Mouse (Mus musculus) brain, embryonic 14.5 days (tissue): ENCODE data around the gene Exosc9. TPM values are rescaled to one million over a fixed set of nuclear protein-coding genes. Genes with fewer than 3 reads are reported as not detected.
"Not testable (repeated sequence)": the region's sequence is repeated elsewhere in the genome, so short reads cannot be mapped to it uniquely, and the experiment has no call there.

ENCODE experiments used
- DNase-seq: peaks from one replicate; pipeline ENCODE4 v3.0.0-alpha.2; 2011; ENCODE audit warnings: low read depth
- CTCF ChIP-seq: fragments of 200-500 bp; IDR thresholded peaks from 2 replicates; pipeline ENCODE4 v1.5.1; 2012; ENCODE audit warnings: inconsistent platforms, mild to moderate bottlenecking, moderate library complexity, borderline replicate concordance; ENCODE audit not compliant: insufficient read depth, insufficient read length; ENCODE audit errors: extremely low read depth
- POLR2A ChIP-seq: fragments of 200-500 bp; IDR thresholded peaks from 2 replicates; pipeline ENCODE4 v1.6.1; 2012; ENCODE audit warnings: mild to moderate bottlenecking, inconsistent platforms, borderline replicate concordance; ENCODE audit not compliant: poor library complexity, insufficient read depth, insufficient read length, severe bottlenecking; ENCODE audit errors: extremely low read depth
- polyA plus RNA-seq: library from polyadenylated mRNA; depleted of rRNA; stranded (reverse); fragments of >200 nt; gene quantifications from 2 replicates; pipeline ENCODE4 v1.2.3, GENCODE M21; 2012; rRNA removed

Gene Exosc9
- polyA plus RNA-seq, 1 experiment = 41.2 TPM

DNA sequence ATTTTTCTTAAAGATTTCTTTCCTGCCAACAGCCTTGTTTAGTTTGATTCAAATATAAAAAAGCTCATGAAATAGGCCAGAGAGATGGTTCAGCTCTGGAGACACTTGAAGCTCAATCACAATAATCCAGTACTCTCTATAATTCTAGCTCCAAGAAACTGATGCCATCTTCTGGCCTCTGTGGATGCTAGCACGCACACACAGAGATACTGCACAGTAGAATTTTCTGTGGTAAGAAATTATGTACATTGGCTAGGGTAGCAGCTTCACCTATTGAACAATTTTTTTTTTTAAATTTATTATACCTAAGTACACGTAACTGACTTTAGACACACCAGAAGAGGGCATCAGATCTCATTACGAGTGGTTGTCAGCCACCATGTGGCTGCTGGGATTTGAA is 11.3 kb downstream of the Exosc9 start:
- TF ChIP-seq CTCF (no peak), POLR2A (no peak)
- DNase-seq = no peak

DNA sequence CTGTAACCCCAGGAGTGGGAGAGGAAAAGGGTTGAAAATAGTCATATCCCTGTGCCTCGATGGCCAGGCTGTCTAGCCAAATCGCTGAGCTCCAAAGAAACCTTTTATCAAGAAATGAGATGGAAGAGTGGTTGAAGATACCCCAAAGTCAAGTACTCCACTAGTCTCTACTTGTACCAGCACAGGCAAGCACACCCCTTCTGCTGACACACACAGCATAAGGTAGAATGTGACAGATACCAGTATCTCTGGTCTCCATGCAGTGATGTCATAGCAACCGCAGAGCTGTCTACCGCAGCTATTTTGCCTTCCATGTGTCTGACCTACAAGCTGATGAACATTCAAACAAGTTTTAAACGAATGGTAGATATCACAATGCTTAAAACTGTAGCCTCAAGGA is 17.4 kb downstream of the Exosc9 start:
- TF ChIP-seq CTCF = no peak
- no peak for DNase-seq

GRCm38 (mm10) chr3:36571361-36571826 is 19.0 kb downstream of the Exosc9 start:
- TF ChIP-seq CTCF = no peak
- no peak for TF ChIP-seq POLR2A
- peak; percentile 31 for DNase-seq

DNA sequence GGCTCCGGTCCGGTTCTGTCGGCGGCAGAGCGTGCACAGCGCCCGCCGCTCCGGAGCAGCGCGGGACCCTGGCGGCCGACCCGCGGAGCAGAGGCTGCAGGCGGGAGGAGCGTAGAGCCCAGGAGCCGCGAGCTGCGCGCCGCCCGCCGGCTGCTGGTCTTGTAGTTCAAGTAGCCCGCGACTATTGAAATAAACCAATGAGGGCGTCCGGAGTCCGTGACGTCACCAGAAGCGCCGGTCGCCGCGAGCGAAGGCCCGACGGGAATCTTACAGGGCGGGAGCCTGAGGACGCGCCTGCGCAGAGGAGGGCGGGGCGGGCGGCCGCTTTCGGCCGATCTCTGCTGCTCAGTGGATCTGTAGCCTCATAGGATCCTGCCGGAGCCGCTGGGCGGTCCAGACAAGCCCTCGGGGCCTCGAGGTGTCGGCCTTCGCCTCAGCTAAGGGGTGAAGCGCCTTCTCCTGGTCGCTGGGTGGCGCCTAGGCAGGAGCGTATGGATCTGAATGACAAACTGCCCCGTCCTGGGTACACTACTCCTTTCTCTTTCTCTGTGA is 19.5 kb downstream of the Exosc9 start, which contains the start of gene Ccna2:
Ccna2 (minus strand) TSS at position 324 of the 552 bp plus-strand sequence.
- peak; percentile 99 for DNase-seq
- peak; percentile 64 for TF ChIP-seq POLR2A
- peak; percentile 68 for TF ChIP-seq CTCF

DNA sequence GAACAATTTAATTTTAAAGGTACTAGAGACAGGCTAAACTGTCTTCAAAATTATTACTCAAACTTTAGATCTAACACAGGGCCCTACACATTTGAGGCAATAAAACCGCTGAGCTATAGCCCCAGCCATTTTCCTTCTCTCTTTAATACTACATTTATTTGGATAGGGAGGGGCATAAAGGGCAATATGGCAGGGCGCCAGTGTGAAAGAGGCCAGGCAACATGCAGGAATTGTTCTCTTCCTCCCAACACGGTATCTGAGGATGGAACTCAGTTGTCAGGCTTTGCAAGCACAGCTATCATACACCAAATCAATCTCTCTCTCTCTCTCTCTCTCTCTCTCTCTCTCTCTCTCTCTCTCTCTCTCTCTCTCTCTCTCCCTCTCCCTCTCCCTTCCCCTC is 46.4 kb downstream of the Exosc9 start:
- no peak for TF ChIP-seq CTCF
- TF ChIP-seq POLR2A = no peak
- no peak for DNase-seq

- DNase-seq = not testable (repeated sequence)
Observed at GRCm38 (mm10) chr3:36599773-36600172, 47.4 kb downstream of the Exosc9 start.

DNA sequence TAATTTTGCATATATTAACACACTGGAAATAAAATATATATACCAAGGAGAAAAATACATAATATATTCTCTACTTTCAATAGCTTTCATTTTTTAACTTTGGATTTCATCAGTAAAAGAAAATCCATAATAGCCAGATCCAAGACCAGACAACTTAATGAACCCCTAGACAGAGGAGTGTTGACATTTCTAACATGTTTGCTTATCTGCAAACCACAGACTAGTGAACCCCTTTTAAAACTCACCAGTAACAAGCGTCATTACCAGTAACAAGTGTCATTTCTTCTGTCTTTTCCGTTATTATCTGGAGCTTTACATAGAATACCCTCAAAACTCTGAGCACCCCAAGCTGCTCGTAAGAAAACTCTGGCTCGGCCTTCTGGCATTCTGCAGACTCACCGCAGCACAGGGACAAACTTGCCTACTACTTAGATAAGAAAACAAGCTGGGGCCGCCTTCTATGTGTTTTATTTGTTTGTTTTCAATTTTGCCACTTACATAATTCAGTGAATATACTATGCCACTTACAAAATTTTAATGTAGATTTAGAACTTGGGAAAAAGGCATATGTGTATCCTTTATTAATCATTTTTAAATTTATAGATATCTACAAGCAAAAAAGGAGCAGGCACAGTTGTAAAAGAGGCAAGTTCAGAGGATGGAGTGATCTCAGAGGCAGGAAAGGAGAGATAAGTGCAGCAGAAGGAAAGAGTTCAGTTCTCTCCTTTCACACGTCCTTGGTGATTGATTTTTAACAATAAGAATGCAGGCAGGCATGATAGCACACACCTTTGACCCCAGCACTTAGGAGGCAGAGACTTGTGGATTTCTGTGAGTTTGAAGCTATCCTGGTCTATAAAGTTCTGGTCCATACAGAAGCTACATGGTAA is 53.7 kb downstream of the Exosc9 start:
- TF ChIP-seq CTCF (no peak), POLR2A (no peak)
- no peak for DNase-seq

GRCm38 (mm10) chr3:36612687-36613086 is 60.3 kb downstream of the Exosc9 start:
- TF ChIP-seq CTCF (no peak), POLR2A (no peak)
- DNase-seq = no peak

- peak; percentile 99 for DNase-seq
- TF ChIP-seq POLR2A (peak; percentile 80), CTCF (no peak)
Observed at GRCm38 (mm10) chr3:36613202-36613907, 60.9 kb downstream of the Exosc9 start, which contains the start of gene Bbs7. Bbs7 (minus strand) TSS chr3:36613477.

DNA sequence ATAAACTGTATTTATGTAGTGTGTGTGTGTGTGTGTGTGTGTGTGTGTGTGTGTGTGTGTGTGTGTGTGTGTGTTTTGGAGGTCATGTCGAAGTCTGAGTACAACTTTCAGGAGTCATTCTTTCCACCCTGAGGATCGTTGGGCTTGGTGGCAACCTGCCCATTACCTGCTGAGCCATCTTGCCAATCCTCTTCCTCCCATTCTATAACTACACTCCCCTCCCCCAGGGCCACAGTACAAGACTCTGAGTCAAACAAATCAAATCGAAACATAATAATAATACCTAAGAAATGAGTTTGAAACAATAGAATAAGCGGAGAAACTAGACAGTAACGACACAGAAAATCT is 61.5 kb downstream of the Exosc9 start:
- peak; percentile 12 for DNase-seq
- TF ChIP-seq POLR2A = no peak
- no peak for TF ChIP-seq CTCF

Other genes starting within 250 kb of the Exosc9 start
- 52.4 and 66.1 TPM in 2 replicates for gene Anxa5, start 76.7 kb upstream of the Exosc9 start, polyA plus RNA-seq
- gene 1810062G17Rik, start 76.7 kb upstream of the Exosc9 start, polyA plus RNA-seq = 0.33 and 0.37 TPM in 2 replicates
- 0.35 and 0.40 TPM in 2 replicates for gene Gm11549, start 30.8 kb upstream of the Exosc9 start, polyA plus RNA-seq
- gene Ccna2, start 19.5 kb downstream of the Exosc9 start, polyA plus RNA-seq = 45.0 and 73.5 TPM in 2 replicates
- gene Bbs7, start 60.9 kb downstream of the Exosc9 start, polyA plus RNA-seq = 13.7 and 15.6 TPM in 2 replicates
- 8.7 and 11.9 TPM in 2 replicates for gene Trpc3, start 137.6 kb downstream of the Exosc9 start, polyA plus RNA-seq